Mouse (Mus musculus) spleen, adult 2 months (tissue): ENCODE results near the gene Iqcn. TPM values are rescaled to one million over a fixed set of nuclear protein-coding genes. Genes with fewer than 3 reads are reported as not detected.

Experiments used
- DNase-seq, 2 experiments: peaks; one replicate each; pipeline versions ENCODE4 v3.0.0 to v3.0.0-alpha.2; 2012 to 2021; ENCODE audit warnings: low spot score in 2 of 2, low read depth in 1 of 2
- H3K27ac ChIP-seq: fragments of 200-500 bp; 2 replicates; pipeline ENCODE4 v1.5.1; 2012; ENCODE audit warnings: low read length, inconsistent platforms; ENCODE audit not compliant: insufficient read depth
- H3K27me3 ChIP-seq: fragments of 200-500 bp; 2 replicates; pipeline ENCODE4 v1.6.1; 2012; ENCODE audit warnings: mild to moderate bottlenecking, moderate library complexity, low read length, inconsistent platforms; ENCODE audit not compliant: control insufficient read depth, insufficient read depth
- H3K36me3 ChIP-seq: fragments of 200-500 bp; 2 replicates; pipeline ENCODE4 v1.6.1; 2012; ENCODE audit warnings: mild to moderate bottlenecking, low read length, inconsistent platforms; ENCODE audit not compliant: control insufficient read depth, insufficient read depth
- H3K4me1 ChIP-seq: fragments of 200-500 bp; 2 replicates; pipeline ENCODE4 v1.6.1; 2011; ENCODE audit warnings: inconsistent platforms; ENCODE audit not compliant: control insufficient read depth, insufficient read depth, insufficient read length
- H3K4me3 ChIP-seq: fragments of 200-500 bp; 2 replicates; pipeline ENCODE4 v1.5.1; 2011; ENCODE audit warnings: mild to moderate bottlenecking, inconsistent platforms; ENCODE audit not compliant: insufficient read depth, insufficient read length; ENCODE audit errors: extremely low read depth
- CTCF ChIP-seq: fragments of 200-500 bp; IDR thresholded peaks from 2 replicates; pipeline ENCODE4 v1.5.1; 2011; ENCODE audit warnings: mild to moderate bottlenecking, inconsistent platforms; ENCODE audit not compliant: insufficient read depth, insufficient read length, insufficient replicate concordance; ENCODE audit errors: extremely low read depth
- POLR2A ChIP-seq: fragments of 200-500 bp; IDR thresholded peaks from 2 replicates; pipeline ENCODE4 v1.6.1; 2011; ENCODE audit warnings: low read depth, low read length, inconsistent platforms
- WGBS: fragments of 180-500 bp; shearing (Covaris S2); methylation state at CpG from one replicate; pipeline ENCODE4 v1.1.7; 2018; 5-methylcytosine and 5-hydroxymethylcytosine counted together
- polyA plus RNA-seq: library from polyadenylated mRNA; depleted of rRNA; stranded (reverse); fragments of >200 nt; gene quantifications from 2 replicates; pipeline ENCODE4 v1.2.3, GENCODE M21; 2012

Gene Iqcn
- polyA plus RNA-seq, 1 experiment: 0.09 TPM

GRCm38 (mm10) chr8:70709794-70710193 lies 6.5 kb downstream of the Iqcn start:
- no peaks in the 10 kb centered on the region for H3K4me1 ChIP-seq
- H3K36me3 ChIP-seq: no peaks in the 10 kb centered on the region
- no peak for TF ChIP-seq CTCF
- no peak for TF ChIP-seq POLR2A
- no peak overlapping the region for H3K27ac ChIP-seq
- H3K27me3 ChIP-seq: no peaks in the 10 kb centered on the region
- no peak for DNase-seq
- WGBS: 94% methylated on average over 9 of the region's 9 CpGs
- H3K4me3 ChIP-seq: no peak overlapping the region

GRCm38 (mm10) chr8:70710296-70710695 lies 7.0 kb downstream of the Iqcn start:
- no peak for DNase-seq
- TF ChIP-seq CTCF: no peak
- TF ChIP-seq POLR2A: no peak
- no peaks in the 10 kb centered on the region for H3K4me1 ChIP-seq
- H3K4me3 ChIP-seq: no peak overlapping the region
- H3K27me3 ChIP-seq: no peaks in the 10 kb centered on the region
- no peaks in the 10 kb centered on the region for H3K36me3 ChIP-seq
- H3K27ac ChIP-seq: no peak overlapping the region
- 96% methylated on average over 1 of the region's 1 CpGs for WGBS

- Histone ChIP-seq H3K4me1 (no peaks in the 10 kb centered on the region), H3K36me3 (no peaks in the 10 kb centered on the region), H3K27me3 (no peaks in the 10 kb centered on the region), H3K4me3 (no peak overlapping the region), H3K27ac (no peak overlapping the region)
- no peak for DNase-seq
- TF ChIP-seq CTCF (no peak), POLR2A (no peak)
- 86% methylated on average over 11 of the region's 11 CpGs for WGBS
Measured at GRCm38 (mm10) chr8:70711041-70711440, 7.8 kb downstream of the Iqcn start.

- 86% methylated on average over 7 of the region's 7 CpGs for WGBS
- H3K4me3 ChIP-seq: no peak overlapping the region
- DNase-seq: no peak
- H3K27me3 ChIP-seq: no peaks in the 10 kb centered on the region
- peaks cover 3% of the 10 kb centered on the region for H3K4me1 ChIP-seq
- H3K27ac ChIP-seq: no peak overlapping the region
- no peaks in the 10 kb centered on the region for H3K36me3 ChIP-seq
- no peak for TF ChIP-seq CTCF
- no peak for TF ChIP-seq POLR2A
Measured at GRCm38 (mm10) chr8:70713991-70714390, 10.7 kb downstream of the Iqcn start.

- Histone ChIP-seq H3K27ac (no peak overlapping the region), H3K27me3 (no peaks in the 10 kb centered on the region), H3K4me1 (peaks cover 3% of the 10 kb centered on the region), H3K36me3 (no peaks in the 10 kb centered on the region), H3K4me3 (no peak overlapping the region)
- WGBS: 79% methylated on average over 2 of the region's 2 CpGs
- DNase-seq: no peak
- TF ChIP-seq CTCF: no peak
- no peak for TF ChIP-seq POLR2A
Measured at GRCm38 (mm10) chr8:70715086-70715485, 11.8 kb downstream of the Iqcn start.

- H3K27me3 ChIP-seq: no peaks in the 10 kb centered on the region
- 91% methylated on average over 40 of the region's 40 CpGs for WGBS
Measured at GRCm38 (mm10) chr8:70716521-70717400, 13.5 kb downstream of the Iqcn start.

GRCm38 (mm10) chr8:70718297-70718696 lies 15.0 kb downstream of the Iqcn start, which contains the start of gene Gm3336:
Gm3336 (plus strand) TSS chr8:70718543.
- 2% methylated on average over 19 of the region's 19 CpGs for WGBS
- peak in 1 of 2 experiments; percentile 76 for DNase-seq
- TF ChIP-seq CTCF: peak; percentile 97
- TF ChIP-seq POLR2A: no peak

More at GRCm38 (mm10) chr8:70716521-70717400, 13.5 kb downstream of the Iqcn start:
- H3K4me3 ChIP-seq: no peak overlapping the region
- H3K4me1 ChIP-seq: peaks cover 3% of the 10 kb centered on the region
- TF ChIP-seq CTCF (no peak), POLR2A (no peak)
- no peaks in the 10 kb centered on the region for H3K36me3 ChIP-seq
- H3K27ac ChIP-seq: no peak overlapping the region
- DNase-seq: no peak

More at GRCm38 (mm10) chr8:70718297-70718696, 15.0 kb downstream of the Iqcn start, which contains the start of gene Gm3336:
- no peak within 1 kb of the TSS for H3K27ac ChIP-seq
- H3K36me3 ChIP-seq: no peaks in the 10 kb centered on the region
- peaks cover 3% of the 10 kb centered on the region for H3K4me1 ChIP-seq
- H3K4me3 ChIP-seq: no peak within 1 kb of the TSS
- H3K27me3 ChIP-seq: no peaks in the 10 kb centered on the region
